Mouse (Mus musculus) intestine, embryonic 16.5 days (tissue): ENCODE results near the gene Rgs7. TPM values are rescaled to one million over a fixed set of nuclear protein-coding genes. Genes with fewer than 3 reads are reported as not detected.

ENCODE experiments used
- polyA plus RNA-seq: library from polyadenylated mRNA; unstranded; fragments of >200 nt; fragmentation: Nextera tagmentation; extraction: Ambion mirVana; gene quantifications from 2 replicates; pipeline ENCODE4 v1.2.1, GENCODE M21; 2015

Gene Rgs7
- polyA plus RNA-seq, 1 experiment from 2014 or later: 1.4 TPM

Other genes starting within 250 kb of the Rgs7 start
- gene Kmo, start 127.9 kb upstream of the Rgs7 start, polyA plus RNA-seq: 0.68 and 0.72 TPM in 2 replicates
- gene Fh1, start 133.1 kb upstream of the Rgs7 start, polyA plus RNA-seq: 176 TPM in 2 replicates
- gene Opn3, start 200.3 kb upstream of the Rgs7 start, polyA plus RNA-seq: 5.6 and 5.9 TPM in 2 replicates
- gene Chml, start 200.4 kb upstream of the Rgs7 start, polyA plus RNA-seq: 1.7 and 2.1 TPM in 2 replicates
- not detected in 2 replicates for gene Wdr64, start 206.1 kb upstream of the Rgs7 start, polyA plus RNA-seq